Mouse (Mus musculus) cerebellum, postnatal 36 days (tissue): ENCODE results near the gene Spag7.

Experiments used
- DNase-seq, 2 experiments: peaks; one replicate each; pipeline ENCODE4 v3.0.0; 2021 to 2022; ENCODE audit warnings: mixed read lengths in 2 of 2

The Spag7 gene

DNA sequence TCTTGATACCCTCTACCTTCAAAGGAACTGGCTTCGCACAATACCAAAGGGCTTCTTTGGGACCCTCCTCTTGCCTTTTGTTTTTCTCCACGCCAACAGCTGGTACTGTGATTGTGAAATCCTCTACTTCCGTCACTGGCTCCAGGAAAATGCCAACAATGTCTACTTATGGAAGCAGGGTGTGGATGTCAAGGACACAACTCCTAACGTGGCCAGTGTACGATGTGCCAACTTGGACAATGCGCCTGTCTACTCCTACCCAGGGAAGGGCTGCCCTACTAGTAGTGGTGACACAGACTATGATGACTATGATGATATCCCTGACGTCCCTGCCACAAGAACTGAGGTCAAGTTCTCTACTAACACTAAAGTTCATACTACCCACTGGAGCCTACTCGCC is 29.2 kb downstream of the Spag7 start:
- no peak for DNase-seq

DNA sequence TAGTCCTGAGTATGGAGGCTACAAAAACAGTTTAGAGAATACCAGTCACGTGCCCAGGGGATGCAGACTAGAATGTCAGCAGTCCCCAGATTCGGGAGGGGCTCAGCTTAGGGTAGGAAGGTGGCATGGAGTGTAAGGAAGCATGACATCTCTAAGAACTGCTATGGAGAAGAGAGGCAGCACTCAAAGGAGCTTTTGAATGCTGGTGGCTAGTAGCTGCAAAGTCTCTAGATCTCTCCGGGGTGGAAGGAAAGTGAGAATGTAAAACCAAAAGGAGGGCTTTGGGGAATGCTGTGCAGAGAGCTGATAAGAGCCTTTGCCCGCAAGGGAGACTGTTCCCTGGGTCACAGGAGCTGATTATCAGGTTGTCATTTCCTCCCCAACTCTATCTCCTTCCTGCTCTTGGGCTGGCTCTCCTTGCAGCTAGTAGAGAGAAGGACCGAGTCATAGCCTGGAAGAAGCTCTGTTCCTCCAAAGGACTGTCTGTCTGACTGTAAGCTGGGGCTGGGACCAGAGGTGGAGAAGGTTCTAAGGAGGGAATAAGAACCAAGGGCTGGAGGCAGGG is 30.4 kb downstream of the Spag7 start, which contains the start of gene Gp1ba:
TSS of gene Gp1ba (plus strand) at position 409 of the 565 bp plus-strand sequence.
- no peak for DNase-seq

- no peak for DNase-seq
Observed at GRCm38 (mm10) chr11:70638293-70638692, 30.9 kb downstream of the Spag7 start.

DNA sequence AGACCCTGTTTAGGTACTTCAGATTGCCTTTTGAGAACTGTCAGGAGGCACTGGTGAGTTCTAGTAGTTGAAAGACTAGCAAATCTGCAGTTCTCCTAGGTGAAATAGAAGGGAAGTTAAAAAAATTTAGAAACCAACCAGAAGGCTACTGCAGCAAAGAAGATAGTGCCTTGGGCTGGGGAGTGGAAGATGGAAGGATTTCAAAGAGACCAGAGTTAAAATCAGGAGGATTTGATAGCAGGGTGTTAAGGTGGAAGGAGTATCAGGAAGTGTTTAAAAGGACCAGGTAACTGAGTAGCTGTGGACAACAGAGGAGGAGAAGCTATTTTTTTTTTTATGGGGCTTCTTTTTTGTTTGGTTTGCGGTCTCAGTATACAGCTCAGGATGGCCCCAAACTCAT is 31.5 kb downstream of the Spag7 start:
- DNase-seq = no peak

GRCm38 (mm10) chr11:70635601-70636000 is 33.6 kb downstream of the Spag7 start:
- no peak for DNase-seq

DNA sequence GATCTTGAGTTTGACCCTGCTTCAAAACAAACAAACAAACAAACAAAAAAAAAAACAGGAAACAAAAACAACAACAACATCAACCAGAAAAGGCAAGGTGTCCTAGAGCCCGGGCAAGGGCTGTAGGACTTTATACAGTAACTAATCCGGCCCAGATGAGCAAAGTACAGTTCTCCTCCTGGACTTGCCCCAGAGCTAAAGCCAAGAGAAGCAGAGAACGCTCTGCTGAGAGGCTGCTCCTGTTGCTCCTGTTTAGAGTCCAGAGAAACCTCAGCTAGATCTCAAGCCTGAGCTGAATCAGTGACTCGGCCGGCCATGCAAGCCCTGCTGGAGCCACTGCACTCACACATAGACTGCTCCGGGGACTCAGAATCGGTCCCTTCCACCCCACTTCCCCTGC is 39.1 kb downstream of the Spag7 start:
- DNase-seq = no peak

DNA sequence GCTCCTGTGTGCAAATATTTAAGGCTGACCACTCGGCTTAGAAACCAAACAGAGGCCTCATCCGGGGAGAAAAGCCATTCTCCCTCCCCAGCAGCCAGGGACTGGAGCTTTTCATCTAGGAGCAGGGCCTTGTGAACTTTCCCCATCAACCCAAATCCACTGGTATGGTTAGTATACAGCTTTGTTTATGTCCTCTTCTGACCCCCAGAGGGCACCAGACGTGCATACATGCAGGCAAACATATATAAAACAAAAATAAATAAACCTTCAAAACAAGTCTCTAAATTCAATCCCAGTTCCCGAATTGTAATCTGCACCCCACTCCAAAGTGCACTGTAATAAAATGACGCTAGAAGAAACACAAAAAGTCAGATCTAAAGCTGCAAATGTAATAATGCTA is 39.7 kb downstream of the Spag7 start:
- DNase-seq = no peak

DNA sequence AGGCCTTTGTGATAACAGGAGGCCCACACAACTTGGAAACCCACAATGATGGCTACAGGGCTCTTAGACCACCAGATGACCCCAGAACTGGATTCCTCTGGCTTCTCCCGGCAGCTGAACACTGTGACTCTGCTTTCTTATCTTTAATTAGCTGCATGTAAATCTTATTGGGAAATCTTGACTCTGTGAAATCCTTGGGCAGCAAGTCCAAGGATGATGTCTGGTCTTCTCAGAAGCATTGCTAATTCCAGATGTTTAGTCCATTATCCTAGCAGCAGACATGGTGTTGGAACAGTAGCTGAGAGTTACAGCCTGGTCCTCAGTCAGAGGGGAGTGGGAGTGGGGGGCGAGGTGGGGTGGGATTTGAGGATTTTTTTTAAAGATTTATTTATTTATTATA is 40.8 kb downstream of the Spag7 start:
- DNase-seq = no peak

GRCm38 (mm10) chr11:70626877-70627276 is 42.3 kb downstream of the Spag7 start:
- no peak for DNase-seq

- DNase-seq = peak in 1 of 2 experiments; percentile 34
Observed at GRCm38 (mm10) chr11:70625473-70625872, 43.7 kb downstream of the Spag7 start.

DNA sequence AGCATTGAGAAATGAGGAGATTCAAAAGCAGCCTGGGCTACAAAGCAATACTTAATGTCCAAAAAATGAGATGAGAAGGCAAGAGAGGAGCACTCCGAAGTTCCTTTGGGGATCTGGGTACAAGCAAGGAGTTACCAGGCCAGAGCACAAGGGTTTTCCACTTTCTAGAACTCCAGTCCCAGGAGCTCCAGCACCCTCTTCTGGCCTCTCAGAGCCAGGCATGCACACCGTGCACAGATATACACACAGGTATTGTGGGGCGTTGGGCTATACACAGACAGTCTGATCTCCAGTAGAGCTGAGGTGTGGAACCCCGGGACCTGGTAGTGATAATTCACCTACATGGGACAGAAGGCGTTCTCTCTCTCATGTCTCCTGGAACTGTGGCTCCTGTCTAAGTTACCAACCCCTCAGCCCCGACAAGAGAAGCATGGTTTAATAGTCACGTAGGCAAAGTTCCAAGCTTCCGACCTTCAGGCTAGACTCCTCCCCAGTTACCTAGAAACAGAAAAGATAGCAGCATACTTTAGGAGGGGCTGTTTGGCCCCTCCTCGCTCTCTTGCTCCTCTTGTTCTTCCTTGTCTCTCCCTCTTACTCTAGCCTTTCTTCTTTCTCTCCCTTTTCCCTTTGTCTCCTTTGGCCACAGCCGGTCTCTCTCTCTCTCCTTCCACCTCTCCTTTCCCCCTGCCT is 46.0 kb downstream of the Spag7 start:
- no peak for DNase-seq

DNA sequence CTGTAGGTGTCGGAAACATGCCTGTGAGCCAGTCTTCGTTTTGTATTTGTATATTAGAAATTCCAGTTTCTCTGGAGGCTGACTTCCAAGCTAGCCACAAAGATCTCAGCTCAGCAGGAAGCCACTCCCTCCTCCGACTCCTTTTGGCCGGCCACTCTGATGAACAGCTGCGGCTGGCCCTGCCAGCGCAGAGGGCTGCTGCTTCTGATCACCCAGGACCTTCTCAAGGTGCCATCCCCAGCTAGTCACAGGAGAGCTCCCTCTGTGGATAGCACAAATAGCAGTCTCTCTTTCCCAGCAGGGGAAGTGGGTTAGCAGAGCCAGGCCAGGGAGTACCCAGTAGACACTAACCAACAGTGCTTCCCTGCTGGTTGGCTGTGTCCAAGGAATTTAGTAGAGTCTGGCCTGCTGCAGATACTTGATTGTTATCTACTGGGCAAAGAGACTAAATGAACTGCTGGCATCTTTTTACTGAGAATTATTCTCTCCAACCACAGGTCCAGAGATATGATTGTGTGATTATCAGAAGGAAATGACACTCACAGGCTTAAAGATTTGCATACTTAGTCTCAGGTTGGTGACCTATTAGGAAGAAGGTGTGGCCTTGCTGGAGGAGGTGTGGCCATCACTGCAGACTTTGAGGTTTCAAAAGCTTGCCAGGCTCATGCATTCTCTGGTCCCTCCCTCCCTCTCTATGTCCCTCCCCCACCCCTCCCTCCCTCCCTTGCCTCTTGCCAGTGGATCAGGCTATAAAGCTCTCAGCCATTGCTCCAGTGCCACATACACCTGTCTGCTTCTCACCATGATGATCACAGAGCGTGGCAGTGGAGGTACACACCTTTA is 47.0 kb downstream of the Spag7 start:
- DNase-seq = no peak

DNA sequence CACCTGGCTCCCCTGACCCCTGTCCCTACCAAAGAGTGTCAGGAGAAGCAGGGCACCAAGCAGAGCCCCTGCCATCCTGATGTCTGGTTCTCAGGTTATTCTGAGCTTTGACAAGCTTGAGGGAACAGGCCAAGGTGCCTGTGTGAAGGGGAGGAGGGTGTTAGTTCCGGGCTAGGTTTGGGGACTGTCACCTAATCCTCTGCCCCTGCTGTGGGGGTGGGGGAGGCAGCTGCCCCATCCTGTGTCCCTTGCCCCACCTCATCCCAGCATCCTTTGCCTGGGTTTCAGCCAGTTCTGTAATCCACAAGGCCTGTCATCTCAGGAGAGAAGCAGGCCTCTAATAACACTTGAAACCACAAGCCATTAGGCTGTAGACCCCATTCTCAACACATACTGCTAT is 50.1 kb downstream of the Spag7 start, which contains the start of gene Chrne:
TSS of gene Chrne (minus strand) at position 116 of the 400 bp plus-strand sequence.
- no peak for DNase-seq

GRCm38 (mm10) chr11:70615516-70616093 is 53.6 kb downstream of the Spag7 start, which contains the start of gene 4930544D05Rik:
Gene 4930544D05Rik, plus strand, starts transcription at chr11:70615848.
- DNase-seq = no peak

- DNase-seq = peak; percentile 27 to 31
Observed at GRCm38 (mm10) chr11:70615074-70615473, 54.1 kb downstream of the Spag7 start.
